Mouse (Mus musculus) E14TG2a.4 (cell line): ENCODE results near the gene Emg1.

ENCODE experiments used
- CTCF ChIP-seq: conservative IDR thresholded peaks from 2 replicates; pipeline ENCODE4 v1.5.1; 2014; ENCODE audit warnings: low read length
- NANOG ChIP-seq: IDR thresholded peaks from 2 replicates; pipeline ENCODE4 v1.6.1; 2014; ENCODE audit warnings: borderline replicate concordance, low read length, mixed read lengths

DNA sequence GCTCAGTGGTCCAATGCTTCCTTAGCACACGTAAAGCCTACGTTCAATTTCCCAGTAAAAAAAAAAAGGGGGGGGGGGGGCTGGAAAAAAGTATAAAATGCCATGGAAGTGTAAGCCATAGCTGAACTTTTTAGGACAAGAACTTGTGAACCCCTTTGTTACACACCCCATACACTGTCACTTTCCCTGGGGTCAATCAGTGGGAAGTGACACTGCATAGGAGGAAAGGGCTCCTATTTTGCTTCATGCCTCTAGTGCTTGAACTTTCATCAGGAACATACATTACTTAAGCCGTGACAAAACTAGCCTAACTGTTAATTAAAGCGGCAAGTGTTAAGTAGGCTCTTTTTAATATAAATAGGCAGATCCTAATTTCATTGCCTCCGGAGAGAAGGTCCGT is 50.0 kb downstream of the Emg1 start:
- TF ChIP-seq CTCF (no peak), NANOG (no peak)
